Mouse (Mus musculus): Measurements from ENCODE around the gene Ssr1. TPM values are rescaled to one million over a fixed set of nuclear protein-coding genes. Genes with fewer than 3 reads are reported as not detected.

Gene Ssr1
- polyA plus RNA-seq, 1 experiment from 2014 or later = 145 TPM

DNA sequence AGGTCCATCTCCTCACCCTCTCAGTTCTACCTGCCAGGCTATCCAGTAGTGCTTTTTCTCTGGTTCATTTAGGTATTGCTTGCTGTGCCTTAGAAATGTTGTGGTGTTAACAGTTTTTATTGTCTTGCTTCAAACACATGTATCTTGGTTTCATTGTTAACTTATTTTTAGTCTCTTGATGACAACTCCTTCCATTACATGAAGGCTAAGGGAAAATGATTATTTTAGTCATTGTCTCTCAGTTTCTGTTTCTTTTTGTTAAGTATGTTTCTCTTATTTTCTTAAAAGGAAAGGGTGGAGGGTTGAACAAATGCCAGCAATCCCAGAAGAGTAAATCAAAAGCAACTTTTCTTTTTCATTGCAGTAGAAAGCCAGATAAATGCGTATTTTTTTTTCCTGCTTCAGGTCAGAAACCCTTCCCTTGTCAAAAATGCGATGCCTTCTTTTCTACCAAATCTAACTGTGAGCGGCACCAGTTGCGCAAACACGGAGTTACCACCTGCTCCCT, 52.8 kb downstream of the Ssr1 start:
- H3K9me3 ChIP-seq = no peaks in the 10 kb centered on the region
- H3K27ac ChIP-seq = no peak overlapping the region
- H3K4me2 ChIP-seq (replicated peaks) = no peak overlapping the region
- no peaks in the 10 kb centered on the region for H3K27me3 ChIP-seq (replicated peaks)
- WGBS = 80% methylated on average over 5 of the region's 5 CpGs
- peaks cover 18% of the 10 kb centered on the region; the same call in 1 of the 2 replicates for H3K4me1 ChIP-seq (replicated peaks)
- no peak for ATAC-seq
- H3K36me3 ChIP-seq = no peaks in the 10 kb centered on the region; the same call in 1 of the 2 replicates
- H3K9ac ChIP-seq = no peak overlapping the region
- no peak overlapping the region for H3K4me3 ChIP-seq (replicated peaks)

DNA sequence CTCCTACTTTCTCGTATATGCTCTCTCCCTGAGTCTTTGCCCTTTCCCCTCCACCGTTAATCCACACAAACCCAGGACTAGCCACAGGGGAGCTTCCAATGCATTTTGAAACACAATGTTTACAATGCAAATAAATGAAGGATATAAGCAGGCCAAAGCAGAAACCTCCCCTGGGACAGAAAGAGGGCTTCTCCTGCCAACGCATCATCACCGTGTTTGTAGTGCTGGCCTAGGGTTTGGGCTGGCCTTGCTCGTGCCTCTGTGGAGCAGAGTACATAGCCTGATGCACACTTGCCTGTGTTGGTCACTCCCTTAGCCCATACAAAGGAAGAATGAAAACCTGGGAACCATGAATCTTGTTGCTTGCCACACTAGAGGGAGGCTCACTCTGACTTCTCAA, 53.4 kb downstream of the Ssr1 start:
- Histone ChIP-seq H3K9me3 (no peaks in the 10 kb centered on the region), H3K9ac (no peak overlapping the region), H3K4me2 (replicated peaks) (no peak overlapping the region), H3K36me3 (peaks cover under 1% of the 10 kb centered on the region), H3K4me1 (replicated peaks) (peaks cover 18% of the 10 kb centered on the region; the same call in 1 of the 2 replicates), H3K27me3 (replicated peaks) (no peaks in the 10 kb centered on the region), H3K27ac (no peak overlapping the region), H3K4me3 (replicated peaks) (no peak overlapping the region)
- 57% methylated on average over 5 of the region's 5 CpGs for WGBS
- ATAC-seq = no peak

DNA sequence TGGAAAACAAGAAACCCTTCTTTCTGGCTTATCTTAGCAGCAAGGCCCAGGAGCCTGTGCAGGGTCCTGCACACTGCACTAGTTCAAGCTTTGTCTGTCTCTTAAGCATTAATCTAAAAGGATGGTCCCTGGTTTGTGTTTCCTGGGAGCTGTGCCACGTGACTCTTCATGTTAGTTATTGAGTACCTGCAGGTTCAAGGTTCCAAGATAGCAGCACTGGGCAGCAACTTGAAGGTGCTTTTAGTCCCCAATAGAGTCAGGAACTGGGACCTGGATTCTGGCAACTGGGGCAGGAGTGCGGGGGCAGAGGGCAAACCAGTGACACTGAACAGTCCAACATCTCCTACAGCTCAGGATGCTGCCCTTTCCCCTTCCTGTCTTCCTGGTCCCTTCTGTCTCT, 53.9 kb downstream of the Ssr1 start:
- no peak overlapping the region for H3K27ac ChIP-seq
- 0 out of 2 replicates have a peak, but pooled peaks have one; percentile 44 for ATAC-seq
- H3K4me3 ChIP-seq (replicated peaks) = no peak overlapping the region
- H3K4me1 ChIP-seq (replicated peaks) = peaks cover 18% of the 10 kb centered on the region; the same call in 1 of the 2 replicates
- H3K36me3 ChIP-seq = peaks cover 3% of the 10 kb centered on the region
- H3K4me2 ChIP-seq (replicated peaks) = no peak overlapping the region
- H3K27me3 ChIP-seq (replicated peaks) = no peaks in the 10 kb centered on the region
- H3K9me3 ChIP-seq = no peaks in the 10 kb centered on the region
- no peak overlapping the region for H3K9ac ChIP-seq
- 45% methylated on average over 2 of the region's 2 CpGs for WGBS

DNA sequence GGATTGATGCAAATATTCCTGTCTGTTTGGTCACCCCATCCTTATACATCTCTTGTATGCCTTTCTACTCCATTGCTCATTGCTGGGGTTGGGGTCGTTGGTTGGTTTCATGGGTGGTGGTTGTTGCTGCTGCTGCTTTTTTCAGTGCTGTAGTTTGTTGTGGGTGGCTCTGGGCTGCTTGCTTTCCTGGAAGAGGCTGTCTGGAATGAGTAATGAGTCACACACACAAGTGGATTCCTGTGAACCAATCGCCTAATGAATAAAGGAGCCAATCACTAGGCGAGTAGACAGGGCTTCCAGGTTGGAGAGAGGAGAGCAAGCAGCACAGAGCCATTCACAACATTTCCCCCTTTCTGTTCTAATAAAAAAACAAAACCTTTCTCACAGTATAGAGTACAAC, 57.7 kb downstream of the Ssr1 start:
- H3K36me3 ChIP-seq = peaks cover 34% of the 10 kb centered on the region
- H3K4me1 ChIP-seq (replicated peaks) = 0 out of 2 replicates have a peak, but pooled peaks cover 6% of the 10 kb centered on the region
- no peak overlapping the region for H3K9ac ChIP-seq
- no peak overlapping the region for H3K27ac ChIP-seq
- H3K4me3 ChIP-seq (replicated peaks) = no peak overlapping the region
- no peak for ATAC-seq
- WGBS = 81% methylated on average over 3 of the region's 3 CpGs
- no peak overlapping the region for H3K4me2 ChIP-seq (replicated peaks)
- no peaks in the 10 kb centered on the region for H3K27me3 ChIP-seq (replicated peaks)
- no peaks in the 10 kb centered on the region for H3K9me3 ChIP-seq

DNA sequence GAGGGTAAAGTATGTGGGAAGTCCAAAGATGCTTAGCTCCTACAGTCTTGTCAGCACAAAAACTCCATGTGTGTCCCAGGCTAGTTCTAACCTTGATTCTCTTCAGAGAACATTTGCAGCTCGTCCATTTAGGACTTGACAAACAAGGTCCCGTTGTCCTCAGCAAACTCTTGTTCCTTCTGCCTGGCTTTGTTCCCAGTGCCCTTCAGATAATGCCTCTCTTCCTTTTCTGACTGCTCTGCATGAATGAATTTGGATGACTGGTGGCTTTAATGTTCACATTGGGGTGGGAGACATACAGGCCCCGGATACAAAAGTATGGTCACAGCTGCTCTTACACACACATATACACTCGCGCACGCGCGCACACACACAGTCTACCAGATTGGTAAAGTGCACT, 59.1 kb downstream of the Ssr1 start:
- Histone ChIP-seq H3K4me3 (replicated peaks) (no peak overlapping the region), H3K9ac (no peak overlapping the region), H3K4me1 (replicated peaks) (no peaks in the 10 kb centered on the region), H3K9me3 (no peaks in the 10 kb centered on the region), H3K4me2 (replicated peaks) (no peak overlapping the region), H3K36me3 (peaks cover 47% of the 10 kb centered on the region), H3K27me3 (replicated peaks) (no peaks in the 10 kb centered on the region), H3K27ac (no peak overlapping the region)
- 85% methylated on average over 8 of the region's 8 CpGs for WGBS
- no peak for ATAC-seq

DNA sequence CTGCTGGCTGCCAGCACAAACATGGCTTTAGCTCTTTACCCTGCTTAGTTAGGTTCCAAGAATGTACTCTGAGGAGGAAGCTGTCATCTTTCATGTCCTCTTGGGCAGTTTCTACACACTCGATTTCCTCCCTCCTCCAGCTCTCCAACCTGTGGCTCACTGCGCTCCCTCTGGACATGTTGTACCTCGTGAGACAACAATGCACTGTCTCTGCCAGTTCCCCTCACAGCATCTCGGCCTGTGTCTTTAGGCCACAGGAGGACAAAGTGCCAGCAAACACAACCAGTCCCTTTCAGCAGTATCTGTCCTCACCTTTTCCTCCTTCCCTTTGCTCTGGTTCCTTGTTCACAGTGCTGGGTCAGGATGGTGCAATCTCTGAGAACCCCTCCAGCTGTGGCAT, 59.9 kb downstream of the Ssr1 start:
- H3K4me2 ChIP-seq (replicated peaks) = no peak overlapping the region
- no peak for ATAC-seq
- no peaks in the 10 kb centered on the region for H3K9me3 ChIP-seq
- WGBS = 77% methylated on average over 4 of the region's 4 CpGs
- H3K27ac ChIP-seq = no peak overlapping the region
- H3K4me1 ChIP-seq (replicated peaks) = no peaks in the 10 kb centered on the region
- H3K36me3 ChIP-seq = peaks cover 55% of the 10 kb centered on the region
- H3K27me3 ChIP-seq (replicated peaks) = no peaks in the 10 kb centered on the region
- H3K4me3 ChIP-seq (replicated peaks) = no peak overlapping the region
- H3K9ac ChIP-seq = no peak overlapping the region

DNA sequence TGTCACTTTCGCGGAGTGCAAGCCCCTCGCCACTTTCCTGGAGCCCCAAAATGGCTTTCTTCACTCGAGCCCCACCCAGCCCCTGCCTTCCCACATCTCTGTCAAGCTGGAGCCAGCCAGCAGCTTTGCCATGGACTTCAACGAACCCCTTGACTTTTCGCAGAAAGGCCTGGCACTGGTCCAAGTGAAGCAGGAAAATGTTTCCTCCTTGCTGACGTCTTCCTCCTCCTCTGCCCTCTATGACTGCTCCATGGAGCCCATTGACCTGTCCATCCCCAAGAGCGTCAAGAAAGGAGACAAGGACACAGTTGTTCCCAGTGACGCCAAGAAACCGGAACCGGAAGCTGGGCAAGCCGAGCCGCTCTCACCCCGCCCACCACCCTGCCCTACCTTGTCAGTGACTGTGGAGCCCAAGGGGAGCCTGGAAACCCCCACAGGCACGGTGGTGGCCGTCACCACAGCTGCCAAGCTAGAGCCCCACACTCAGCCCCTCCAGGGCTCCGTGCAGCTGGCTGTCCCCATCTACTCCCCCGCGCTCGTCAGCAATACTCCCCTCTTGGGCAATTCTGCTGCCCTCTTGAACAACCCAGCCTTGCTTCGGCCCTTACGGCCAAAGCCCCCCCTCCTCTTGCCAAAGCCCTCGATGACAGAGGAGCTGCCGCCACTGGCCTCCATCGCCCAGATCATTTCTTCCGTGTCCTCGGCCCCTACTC, 62.7 kb downstream of the Ssr1 start:
- no peaks in the 10 kb centered on the region for H3K4me1 ChIP-seq (replicated peaks)
- 76% methylated on average over 27 of the region's 27 CpGs for WGBS
- ATAC-seq = no peak
- H3K27ac ChIP-seq = no peak overlapping the region
- H3K4me3 ChIP-seq (replicated peaks) = no peak overlapping the region
- H3K4me2 ChIP-seq (replicated peaks) = no peak overlapping the region
- H3K9ac ChIP-seq = no peak overlapping the region
- no peaks in the 10 kb centered on the region for H3K27me3 ChIP-seq (replicated peaks)
- no peaks in the 10 kb centered on the region for H3K9me3 ChIP-seq
- H3K36me3 ChIP-seq = peaks cover 57% of the 10 kb centered on the region

DNA sequence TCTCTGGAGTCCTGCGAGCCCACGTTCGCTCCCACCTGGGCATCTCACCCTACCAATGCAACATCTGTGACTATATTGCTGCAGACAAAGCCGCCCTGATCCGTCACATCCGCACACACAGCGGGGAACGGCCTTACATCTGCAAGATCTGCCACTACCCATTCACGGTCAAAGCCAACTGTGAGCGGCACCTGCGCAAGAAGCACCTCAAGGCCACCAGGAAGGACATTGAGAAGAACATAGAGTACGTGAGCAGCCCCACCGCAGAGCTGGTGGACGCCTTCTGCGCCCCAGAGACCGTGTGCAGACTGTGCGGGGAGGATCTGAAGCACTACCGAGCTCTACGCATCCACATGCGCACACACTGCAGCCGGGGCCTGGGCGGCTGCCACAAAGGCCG, 63.4 kb downstream of the Ssr1 start:
- Histone ChIP-seq H3K4me3 (replicated peaks) (no peak overlapping the region), H3K4me1 (replicated peaks) (no peaks in the 10 kb centered on the region), H3K36me3 (peaks cover 61% of the 10 kb centered on the region), H3K27ac (no peak overlapping the region), H3K9ac (no peak overlapping the region), H3K4me2 (replicated peaks) (no peak overlapping the region), H3K27me3 (replicated peaks) (no peaks in the 10 kb centered on the region), H3K9me3 (no peaks in the 10 kb centered on the region)
- 94% methylated on average over 23 of the region's 23 CpGs for WGBS
- no peak for ATAC-seq

DNA sequence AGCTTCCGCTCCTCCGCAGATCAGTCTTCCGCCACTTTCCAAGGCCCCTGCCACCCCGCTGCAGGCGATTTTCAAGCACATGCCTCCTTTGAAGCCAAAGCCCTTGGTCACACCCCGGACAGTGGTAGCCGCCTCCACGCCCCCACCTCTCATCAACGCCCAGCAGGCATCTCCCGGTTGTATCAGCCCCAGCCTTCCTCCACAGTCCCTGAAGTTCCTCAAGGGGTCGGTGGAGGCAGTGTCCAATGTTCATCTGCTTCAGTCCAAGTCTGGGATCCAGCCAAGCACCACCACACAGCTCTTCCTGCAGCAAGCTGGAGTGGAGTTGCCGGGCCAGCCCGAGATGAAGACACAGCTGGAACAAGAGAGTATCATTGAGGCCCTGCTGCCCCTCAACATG, 63.9 kb downstream of the Ssr1 start:
- 88% methylated on average over 13 of the region's 13 CpGs for WGBS
- Histone ChIP-seq H3K9me3 (no peaks in the 10 kb centered on the region), H3K36me3 (peaks cover 59% of the 10 kb centered on the region)

DNA sequence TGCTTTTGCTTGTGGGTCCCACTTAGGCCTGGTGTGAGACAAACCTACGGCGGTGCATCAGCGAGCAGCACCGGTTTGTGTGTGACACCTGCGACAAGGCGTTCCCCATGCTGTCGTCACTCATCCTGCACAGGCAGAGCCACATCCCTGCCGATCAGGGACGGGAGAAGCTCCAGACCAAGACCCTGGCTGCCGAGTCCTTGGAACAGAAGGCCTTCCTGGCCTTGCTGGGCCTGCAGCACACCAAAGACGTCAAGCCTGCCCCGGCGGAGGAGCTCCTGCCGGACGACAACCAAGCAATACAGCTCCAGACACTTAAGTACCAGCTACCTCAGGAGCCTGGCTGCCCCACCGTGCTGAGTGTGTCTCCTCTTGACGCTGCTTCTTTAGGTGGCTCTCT, 64.5 kb downstream of the Ssr1 start:
- WGBS = 91% methylated on average over 17 of the region's 17 CpGs
- Histone ChIP-seq H3K27me3 (replicated peaks) (no peaks in the 10 kb centered on the region), H3K27ac (no peak overlapping the region), H3K4me2 (replicated peaks) (no peak overlapping the region), H3K9ac (no peak overlapping the region), H3K36me3 (peaks cover 59% of the 10 kb centered on the region), H3K9me3 (no peaks in the 10 kb centered on the region), H3K4me3 (replicated peaks) (no peak overlapping the region), H3K4me1 (replicated peaks) (no peaks in the 10 kb centered on the region)
- no peak for ATAC-seq

More for the DNA sequence above, 63.9 kb downstream of the Ssr1 start:
- no peak for ATAC-seq
- no peak overlapping the region for H3K9ac ChIP-seq
- no peaks in the 10 kb centered on the region for H3K4me1 ChIP-seq (replicated peaks)
- H3K4me3 ChIP-seq (replicated peaks) = no peak overlapping the region
- no peaks in the 10 kb centered on the region for H3K27me3 ChIP-seq (replicated peaks)
- H3K4me2 ChIP-seq (replicated peaks) = no peak overlapping the region
- no peak overlapping the region for H3K27ac ChIP-seq

DNA sequence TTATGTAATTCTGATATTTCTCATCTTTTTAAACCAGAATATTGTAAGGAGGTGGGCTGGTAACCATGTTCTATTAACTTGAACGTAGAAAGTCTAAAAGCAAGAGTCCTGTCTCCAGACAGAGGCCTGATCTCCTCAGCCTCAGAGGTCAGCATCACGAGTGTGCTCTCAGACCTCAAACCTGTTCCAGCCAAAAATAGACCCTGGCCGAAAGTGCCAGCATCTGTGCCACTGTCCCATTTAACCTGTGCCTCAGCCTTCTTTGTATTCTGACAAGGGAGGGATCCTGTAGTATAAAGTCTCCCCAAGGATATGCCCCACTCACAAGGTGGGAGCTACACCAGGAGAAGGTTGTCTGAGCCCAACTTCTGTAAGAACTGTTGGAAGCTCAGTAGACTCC, 67.6 kb downstream of the Ssr1 start:
- Histone ChIP-seq H3K4me2 (replicated peaks) (no peak overlapping the region), H3K27me3 (replicated peaks) (no peaks in the 10 kb centered on the region), H3K9ac (no peak overlapping the region), H3K36me3 (peaks cover 43% of the 10 kb centered on the region), H3K4me1 (replicated peaks) (no peaks in the 10 kb centered on the region), H3K9me3 (no peaks in the 10 kb centered on the region), H3K27ac (no peak overlapping the region), H3K4me3 (replicated peaks) (no peak overlapping the region)
- WGBS = 89% methylated on average over 3 of the region's 3 CpGs
- ATAC-seq = no peak

DNA sequence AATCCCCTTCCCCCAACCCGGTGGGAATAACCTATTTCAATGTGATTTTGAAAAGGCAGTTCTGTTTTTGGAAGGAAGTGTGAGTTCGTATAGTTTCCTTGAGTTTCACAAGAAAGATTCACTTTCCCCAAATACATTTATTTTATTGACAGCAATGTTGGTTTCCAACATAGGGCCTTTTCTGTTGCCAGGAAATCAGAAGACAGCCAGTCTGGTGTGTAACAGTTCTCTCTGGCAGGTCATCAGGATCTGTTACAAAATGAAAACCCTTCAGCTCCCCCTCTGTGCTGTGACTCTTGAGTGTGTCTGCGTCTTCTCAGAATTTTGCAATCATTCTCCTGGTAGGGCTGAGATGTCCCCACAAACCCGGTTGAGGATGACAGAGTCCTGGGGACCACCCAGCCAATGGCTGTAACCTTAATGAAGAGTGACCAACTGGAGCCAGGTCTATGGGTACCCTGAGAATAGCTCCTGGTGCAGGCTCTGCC, 69.5 kb downstream of the Ssr1 start:
- WGBS = 71% methylated on average over 4 of the region's 4 CpGs
- Histone ChIP-seq H3K27ac (no peak overlapping the region), H3K36me3 (peaks cover 26% of the 10 kb centered on the region)

More for the DNA sequence above, 69.5 kb downstream of the Ssr1 start:
- Histone ChIP-seq H3K27me3 (replicated peaks) (no peaks in the 10 kb centered on the region), H3K4me3 (replicated peaks) (no peak overlapping the region), H3K4me1 (replicated peaks) (no peaks in the 10 kb centered on the region), H3K9ac (no peak overlapping the region), H3K9me3 (no peaks in the 10 kb centered on the region), H3K4me2 (replicated peaks) (no peak overlapping the region)
- no peak for ATAC-seq

Data from intestine, embryonic 15.5 days (tissue).